Mouse (Mus musculus) embryonic fibroblast, embryonic 13.5 days (primary cell): ENCODE data around the gene March4.

ENCODE experiments used
- CTCF ChIP-seq: IDR thresholded peaks from 2 replicates; pipeline ENCODE4 v1.5.1; 2011; ENCODE audit warnings: mild to moderate bottlenecking, control low read depth, low read length, moderate library complexity, borderline replicate concordance; ENCODE audit not compliant: insufficient read depth
- POLR2A ChIP-seq: IDR thresholded peaks from 2 replicates; pipeline ENCODE4 v1.6.1; 2011; ENCODE audit warnings: low read depth, mild to moderate bottlenecking, control low read depth, low read length, moderate library complexity

DNA sequence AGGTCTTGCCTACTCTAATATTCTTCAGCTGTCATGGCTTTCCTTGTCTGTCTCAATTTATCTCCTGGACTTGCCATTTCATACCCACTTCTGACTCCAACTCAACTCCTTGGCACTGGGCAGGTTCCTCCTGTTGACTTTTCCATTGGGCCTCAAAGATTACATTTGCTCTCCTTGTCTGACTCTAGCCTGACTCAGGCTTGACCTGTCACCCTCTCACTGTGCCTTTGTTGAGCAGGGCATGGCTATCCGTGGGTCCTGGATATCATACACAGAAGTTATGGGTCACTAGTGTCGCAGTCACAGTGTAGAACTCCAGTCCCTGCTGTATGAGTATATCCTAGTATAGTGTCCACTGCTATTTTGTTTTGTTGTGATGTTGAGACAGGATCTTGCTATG lies 60.1 kb downstream of the March4 start:
- TF ChIP-seq CTCF, result no peak
- no peak for TF ChIP-seq POLR2A
